Mouse (Mus musculus) left cerebral cortex, adult 18-20 months (tissue): ENCODE results near the gene Spo11. TPM values are rescaled to one million over a fixed set of nuclear protein-coding genes. Genes with fewer than 3 reads are reported as not detected.

ENCODE experiments used
- DNase-seq, 2 experiments: peaks; one replicate each; pipeline ENCODE4 v3.0.0; 2021 to 2022; ENCODE audit warnings: low spot score in 2 of 2, mixed read lengths in 1 of 2
- long read RNA-seq, 2 experiments: library from polyadenylated mRNA; stranded (forward); transcript quantifications; one replicate each; pipeline ENCODE4 v2.0.0; 2021
- total RNA-seq, 2 experiments: library from RNA; stranded (reverse); gene quantifications; 2 replicates each; pipeline ENCODE4 v1.2.3; 2021

Spo11 gene
- under 1 TPM; 0.23 to 0.28 TPM for total RNA-seq
- long read RNA-seq, experiment 1, partial matches to known transcripts = 0 of 1 reads
- long read RNA-seq, experiment 1, other reads (novel, unspliced or antisense) = 1 of 1 reads
- long read RNA-seq, experiment 2 = 0 reads

GRCm38 (mm10) chr2:172977409-172978130 is at the start of gene Spo11:
Gene Spo11 (plus strand): TSS chr2:172977700.
- DNase-seq = no peak

- DNase-seq = no peak
These were observed 47.5 kb upstream of the Spo11 start for GRCm38 (mm10) chr2:172929905-172930436.

GRCm38 (mm10) chr2:172931137-172931898 is 46.2 kb upstream of the Spo11 start:
- DNase-seq = no peak

- DNase-seq = peak in 1 of 2 experiments; percentile 19
These were observed 43.7 kb upstream of the Spo11 start for GRCm38 (mm10) chr2:172933631-172934419.

- no peak for DNase-seq
These were observed 43.1 kb upstream of the Spo11 start for GRCm38 (mm10) chr2:172934420-172934788.

- no peak for DNase-seq
These were observed 42.4 kb upstream of the Spo11 start for GRCm38 (mm10) chr2:172934891-172935740.

- DNase-seq = no peak
These were observed 41.5 kb upstream of the Spo11 start for GRCm38 (mm10) chr2:172935776-172936562.

GRCm38 (mm10) chr2:172936844-172937243 is 40.7 kb upstream of the Spo11 start:
- DNase-seq = no peak

- no peak for DNase-seq
These were observed 39.9 kb upstream of the Spo11 start for GRCm38 (mm10) chr2:172937326-172938190.

GRCm38 (mm10) chr2:172938761-172939638 is 38.5 kb upstream of the Spo11 start:
- DNase-seq = no peak

- no peak for DNase-seq
These were observed 37.9 kb upstream of the Spo11 start for GRCm38 (mm10) chr2:172939639-172940002.

GRCm38 (mm10) chr2:172940003-172940798 is 37.3 kb upstream of the Spo11 start, which contains the start of gene Bmp7:
Gene Bmp7 (minus strand): TSS chr2:172940321.
- peak; percentile 25 to 60 for DNase-seq

- no peak for DNase-seq
These were observed 36.7 kb upstream of the Spo11 start for GRCm38 (mm10) chr2:172940799-172941163.

GRCm38 (mm10) chr2:172949051-172949450 is 28.4 kb upstream of the Spo11 start:
- no peak for DNase-seq

- DNase-seq = no peak
These were observed 27.3 kb upstream of the Spo11 start for GRCm38 (mm10) chr2:172950119-172950676.

GRCm38 (mm10) chr2:172950722-172951121 is 26.8 kb upstream of the Spo11 start:
- DNase-seq = no peak
